Mouse (Mus musculus): ENCODE results near the gene Josd1. TPM values are rescaled to one million over a fixed set of nuclear protein-coding genes. Genes with fewer than 3 reads are reported as not detected.

The Josd1 gene
- total and polyA plus RNA-seq, 2 experiments from 2014 or later: 20.0 to 57.9 TPM

- H3K4me3 ChIP-seq (ENCODE audit: low read length): no peak overlapping the region
- H3K36me3 ChIP-seq (ENCODE audit: insufficient read depth, low read length): no peaks in the 10 kb centered on the region; the same call in 1 of the 2 replicates
- no peaks in the 10 kb centered on the region for H3K27me3 ChIP-seq (ENCODE audit: insufficient read depth, low read length)
- no peak for DNase-seq (ENCODE audit: low spot score)
- no peak for ATAC-seq
- H3K4me2 ChIP-seq (ENCODE audit: low read depth, low read length): no peak overlapping the region
- no peaks in the 10 kb centered on the region for H3K9me3 ChIP-seq (ENCODE audit: low read length)
- H3K9ac ChIP-seq (replicated peaks; ENCODE audit: low read length): no peak overlapping the region
- TF ChIP-seq CTCF (IDR thresholded peaks at IDR 0.05; ENCODE audit: low read depth): no peak
- WGBS: 92% methylated on average over 4 of the region's 4 CpGs
- 0 out of 2 replicates have a peak, but pooled peaks cover 8% of the 10 kb centered on the region for H3K4me1 ChIP-seq (ENCODE audit: insufficient read depth, low read length)
- H3K27ac ChIP-seq: no peak overlapping the region
Measured at GRCm38 (mm10) chr15:79694512-79694911, 6.8 kb upstream of the Josd1 start.

DNA sequence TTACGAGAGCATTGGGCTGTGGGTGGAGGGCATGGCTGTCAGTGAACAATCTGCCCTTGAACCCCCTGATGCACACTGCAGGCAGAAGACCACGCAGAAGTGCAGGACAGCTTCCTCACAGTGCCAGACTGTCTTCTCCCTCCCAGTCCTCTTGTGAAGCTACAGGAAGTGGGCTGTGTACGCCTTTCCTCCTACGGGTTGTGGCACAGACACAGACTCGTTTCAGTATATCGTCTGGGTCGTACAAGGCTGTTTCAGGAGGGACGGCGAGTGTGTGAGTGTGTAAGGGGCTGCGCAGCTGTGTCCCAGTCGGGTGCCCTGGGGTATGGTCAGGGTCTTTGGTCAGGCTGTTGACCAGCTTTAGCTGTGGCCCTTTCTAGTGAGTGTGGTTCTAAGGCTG lies 6.0 kb upstream of the Josd1 start:
- H3K9ac ChIP-seq (replicated peaks; ENCODE audit: low read length): no peak overlapping the region
- no peak overlapping the region for H3K4me3 ChIP-seq (ENCODE audit: low read length)
- H3K27ac ChIP-seq: no peak overlapping the region
- no peaks in the 10 kb centered on the region for H3K9me3 ChIP-seq (ENCODE audit: low read length)
- H3K4me2 ChIP-seq (ENCODE audit: low read depth, low read length): no peak overlapping the region
- 86% methylated on average over 11 of the region's 11 CpGs for WGBS
- no peak for DNase-seq (ENCODE audit: low spot score)
- ATAC-seq: no peak
- H3K4me1 ChIP-seq (ENCODE audit: insufficient read depth, low read length): 0 out of 2 replicates have a peak, but pooled peaks cover 8% of the 10 kb centered on the region
- no peaks in the 10 kb centered on the region for H3K27me3 ChIP-seq (ENCODE audit: insufficient read depth, low read length)
- no peaks in the 10 kb centered on the region; the same call in 1 of the 2 replicates for H3K36me3 ChIP-seq (ENCODE audit: insufficient read depth, low read length)
- no peak for TF ChIP-seq CTCF (IDR thresholded peaks at IDR 0.05; ENCODE audit: low read depth)

GRCm38 (mm10) chr15:79692334-79692733 lies 4.6 kb upstream of the Josd1 start:
- no peak overlapping the region for H3K4me3 ChIP-seq (ENCODE audit: low read length)
- ATAC-seq: no peak
- H3K4me1 ChIP-seq (ENCODE audit: insufficient read depth, low read length): 0 out of 2 replicates have a peak, but pooled peaks cover 4% of the 10 kb centered on the region
- no peak overlapping the region for H3K27ac ChIP-seq
- TF ChIP-seq CTCF (IDR thresholded peaks at IDR 0.05; ENCODE audit: low read depth): no peak
- H3K9me3 ChIP-seq (ENCODE audit: low read length): no peaks in the 10 kb centered on the region
- H3K27me3 ChIP-seq (ENCODE audit: insufficient read depth, low read length): no peaks in the 10 kb centered on the region
- no peak for DNase-seq (ENCODE audit: low spot score)
- H3K36me3 ChIP-seq (ENCODE audit: insufficient read depth, low read length): no peaks in the 10 kb centered on the region; the same call in 1 of the 2 replicates
- H3K9ac ChIP-seq (replicated peaks; ENCODE audit: low read length): no peak overlapping the region
- peak overlapping the region; percentile 99; the same call in 1 of the 2 replicates for H3K4me2 ChIP-seq (ENCODE audit: low read depth, low read length)
- WGBS: 74% methylated on average over 5 of the region's 5 CpGs

- Histone ChIP-seq H3K4me3 (ENCODE audit: low read length) (peak overlapping the region; percentile 83), H3K9me3 (ENCODE audit: low read length) (no peaks in the 10 kb centered on the region), H3K4me1 (ENCODE audit: insufficient read depth, low read length) (peaks cover 7% of the 10 kb centered on the region), H3K36me3 (ENCODE audit: insufficient read depth, low read length) (no peaks in the 10 kb centered on the region), H3K27me3 (ENCODE audit: insufficient read depth, low read length) (no peaks in the 10 kb centered on the region), H3K27ac (peak overlapping the region; percentile 88), H3K4me2 (ENCODE audit: low read depth, low read length) (peak overlapping the region; percentile 99), H3K9ac (replicated peaks; ENCODE audit: low read length) (peak overlapping the region; percentile 84)
- DNase-seq (ENCODE audit: low spot score) (no peak), ATAC-seq (no peak)
- no peak for TF ChIP-seq CTCF (IDR thresholded peaks at IDR 0.05; ENCODE audit: low read depth)
- under 1% methylated on average over 53 of the region's 53 CpGs for WGBS
Measured at GRCm38 (mm10) chr15:79691023-79691508, 3.3 kb upstream of the Josd1 start.

DNA sequence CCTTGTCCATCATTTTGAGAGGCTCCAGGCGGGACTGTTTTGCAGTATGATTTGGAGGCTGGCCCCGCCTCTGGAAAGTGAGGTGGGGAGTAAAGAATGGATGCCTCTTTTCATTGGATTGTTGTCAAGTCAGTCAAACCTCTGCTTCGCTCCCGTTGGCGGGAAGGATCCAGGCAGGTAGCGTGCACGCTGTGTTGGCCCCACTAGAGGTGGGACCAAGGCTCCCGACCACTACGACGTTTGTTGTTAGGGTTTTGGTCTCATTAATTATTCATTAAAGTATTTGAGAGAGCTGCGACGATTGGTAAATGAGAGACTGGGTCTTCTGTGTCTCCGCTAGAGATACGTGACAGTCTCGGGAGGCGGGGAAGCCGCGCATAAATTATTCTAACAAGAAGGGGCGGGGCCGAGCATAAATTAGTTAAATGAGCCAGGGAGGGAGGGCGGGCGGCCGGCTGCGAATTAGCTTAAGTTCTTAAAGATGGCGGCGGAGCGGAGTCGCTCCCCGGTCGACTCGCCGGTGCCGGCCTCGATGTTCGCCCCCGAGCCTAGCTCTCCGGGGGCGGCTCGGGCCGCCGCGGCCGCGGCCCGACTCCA lies 2.8 kb upstream of the Josd1 start, which contains the start of gene Gtpbp1:
Gtpbp1 (plus strand) TSS at position 420 of the 597 bp plus-strand sequence.
- DNase-seq (ENCODE audit: low spot score) (peak; percentile 100), ATAC-seq (peak; percentile 98)
- Histone ChIP-seq H3K27me3 (ENCODE audit: insufficient read depth, low read length) (no peaks in the 10 kb centered on the region), H3K36me3 (ENCODE audit: insufficient read depth, low read length) (no peaks in the 10 kb centered on the region), H3K27ac (peak within 1 kb of the TSS; percentile 88), H3K4me2 (ENCODE audit: low read depth, low read length) (peak within 1 kb of the TSS; percentile 99), H3K4me3 (ENCODE audit: low read length) (peak within 1 kb of the TSS; percentile 83), H3K9me3 (ENCODE audit: low read length) (no peaks in the 10 kb centered on the region), H3K4me1 (ENCODE audit: insufficient read depth, low read length) (peaks cover 13% of the 10 kb centered on the region), H3K9ac (replicated peaks; ENCODE audit: low read length) (peak within 1 kb of the TSS; percentile 84)
- no peak for TF ChIP-seq CTCF (IDR thresholded peaks at IDR 0.05; ENCODE audit: low read depth)
- under 1% methylated on average over 45 of the region's 45 CpGs for WGBS

DNA sequence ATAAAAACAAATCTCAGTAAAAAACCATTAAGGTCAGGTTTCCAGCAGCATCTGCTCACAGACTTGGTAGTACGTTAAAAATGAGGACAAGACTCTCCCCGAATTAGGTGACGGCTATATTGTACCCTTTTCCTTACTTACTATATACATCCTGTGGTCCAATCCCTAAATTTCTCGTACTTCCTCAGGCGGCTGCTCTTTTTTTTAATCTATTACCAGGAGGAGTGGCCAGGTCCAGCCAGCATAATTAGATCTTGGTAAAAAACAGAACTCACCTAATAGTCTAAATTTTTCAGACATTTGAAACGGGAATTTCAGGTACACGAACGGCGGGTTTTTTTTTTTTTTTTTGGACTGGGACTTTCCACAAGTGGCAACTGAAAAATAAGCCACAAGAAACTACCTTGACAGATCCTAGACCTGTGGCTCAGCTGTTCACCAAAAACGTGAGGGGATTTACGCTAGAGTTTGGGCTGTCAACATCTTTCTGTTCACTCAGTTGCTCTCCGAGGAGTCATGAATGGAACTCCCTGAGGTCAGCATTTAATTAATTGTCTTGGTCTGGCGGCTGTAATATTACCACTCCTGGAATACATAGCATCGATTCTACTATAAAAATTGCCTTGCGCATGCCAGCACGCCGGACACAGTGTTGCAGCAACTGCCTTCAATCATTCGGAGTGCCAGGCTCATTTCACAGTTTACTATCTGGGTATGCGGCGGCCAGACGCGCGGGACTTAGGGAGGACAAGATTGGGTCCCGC lies 2.1 kb upstream of the Josd1 start:
- Histone ChIP-seq H3K9me3 (ENCODE audit: low read length) (no peaks in the 10 kb centered on the region), H3K27me3 (ENCODE audit: insufficient read depth, low read length) (no peaks in the 10 kb centered on the region), H3K4me3 (ENCODE audit: low read length) (peak overlapping the region; percentile 83), H3K9ac (replicated peaks; ENCODE audit: low read length) (peak overlapping the region; percentile 31; the same call in 1 of the 2 replicates), H3K36me3 (ENCODE audit: insufficient read depth, low read length) (no peaks in the 10 kb centered on the region), H3K27ac (peak overlapping the region; percentile 65; the same call in 1 of the 2 replicates), H3K4me1 (ENCODE audit: insufficient read depth, low read length) (peaks cover 19% of the 10 kb centered on the region), H3K4me2 (ENCODE audit: low read depth, low read length) (peak overlapping the region; percentile 99)
- 17% methylated on average over 24 of the region's 24 CpGs for WGBS
- TF ChIP-seq CTCF (IDR thresholded peaks at IDR 0.05; ENCODE audit: low read depth): no peak
- no peak for ATAC-seq
- DNase-seq (ENCODE audit: low spot score): no peak
